Comparison of ENCODE assay signal across 17 mouse cellular contexts in the genomic region with DNA sequence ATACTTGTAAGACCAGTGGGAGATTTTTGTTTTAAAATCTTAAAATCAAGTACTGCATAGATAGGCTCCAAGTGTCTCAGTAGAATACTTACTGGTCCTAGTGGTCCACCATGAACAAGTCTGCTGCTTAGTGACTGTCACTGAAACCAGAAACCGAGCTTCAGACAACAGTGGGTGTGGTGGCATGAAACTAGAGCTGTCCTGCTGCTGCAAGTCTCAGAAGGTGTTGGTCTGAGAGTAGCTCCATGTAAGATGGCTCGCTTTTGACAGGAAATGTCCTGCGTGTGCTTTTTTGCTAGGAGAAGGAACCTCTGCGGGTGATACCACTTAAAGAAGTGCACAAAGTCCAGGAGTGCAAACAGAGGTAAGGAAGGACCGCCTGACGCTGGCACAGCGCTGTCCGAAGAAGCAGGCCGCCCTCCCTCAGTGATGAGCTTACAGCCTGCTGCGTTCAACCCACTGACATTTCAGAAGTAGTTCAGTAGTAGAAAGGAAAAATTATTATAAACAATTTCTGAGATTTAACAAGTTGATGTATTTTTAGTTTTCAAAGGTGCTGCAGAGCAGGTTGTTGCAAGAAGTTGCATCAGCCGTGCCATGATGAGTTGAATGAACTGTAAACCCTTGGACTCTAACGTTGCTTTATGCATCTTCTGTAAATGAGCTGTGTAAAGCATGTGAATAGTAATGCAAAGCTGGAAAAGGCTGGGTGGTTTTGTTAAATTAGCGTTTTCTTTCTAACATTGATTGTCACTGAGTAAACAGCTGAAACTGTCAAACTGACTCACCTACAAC. TPM values are rescaled to one million over a fixed set of nuclear protein-coding genes. Genes with fewer than 3 reads are reported as not detected.
"Had no signal": no experiment of that assay in that cellular context is flagged by ENCODE, and none has a peak within 500 bp of the region (broad histone marks: within the 10 kb centered on the region; RNA-seq: fewer than 3 reads in every experiment).

No protein-coding gene starts in this region.

- H3K4me2 ChIP-seq: limb, embryonic 13.5 days; lung, embryonic 14.5 days; neural tube, embryonic 12.5 days; stomach, embryonic 15.5 days had no signal

- H3K27ac ChIP-seq: limb, embryonic 13.5 days; liver, embryonic 15.5 days; midbrain, embryonic 10.5 days; neural tube, embryonic 12.5 days; stomach, embryonic 15.5 days had no signal

- H3K27me3 ChIP-seq: limb, embryonic 13.5 days; liver, embryonic 15.5 days; neural tube, embryonic 12.5 days; stomach, embryonic 15.5 days had no signal

- H3K4me3 ChIP-seq: layer of hippocampus, adult 2 months; limb, embryonic 13.5 days; liver, embryonic 15.5 days; midbrain, embryonic 10.5 days; neural tube, embryonic 12.5 days; stomach, embryonic 15.5 days had no signal

- DNase-seq: kidney, postnatal 10 days; kidney, postnatal 4 days; left cerebral cortex, postnatal 4 days; lung, embryonic 14.5 days; lung, postnatal 10 days; lung, postnatal 4 days; midbrain, embryonic 14.5 days; retina, postnatal 1 day; thymus, postnatal 36 days had no signal

- H3K9ac ChIP-seq: limb, embryonic 13.5 days; liver, embryonic 15.5 days; lung, embryonic 14.5 days; neural tube, embryonic 12.5 days; stomach, embryonic 15.5 days had no signal

- H3K9me3 ChIP-seq: limb, embryonic 13.5 days; liver, embryonic 15.5 days; midbrain, embryonic 10.5 days; neural tube, embryonic 12.5 days; stomach, embryonic 15.5 days had no signal

- H3K4me1 ChIP-seq: limb, embryonic 13.5 days; liver, embryonic 15.5 days; midbrain, embryonic 10.5 days; neural tube, embryonic 12.5 days; stomach, embryonic 15.5 days had no signal

RNA-seq across cellular contexts. Expression of a gene that starts 31.1 kb away (rescaled TPM):
- total RNA-seq: megakaryocyte, adult 5-6 weeks; neutrophil, adult 5-6 weeks had no signal
